Mouse (Mus musculus): ENCODE data around the gene Mefv.
"Not testable (repeated sequence)": the region's sequence is repeated elsewhere in the genome, so short reads cannot be mapped to it uniquely, and the experiment has no call there.

The Mefv gene

DNA sequence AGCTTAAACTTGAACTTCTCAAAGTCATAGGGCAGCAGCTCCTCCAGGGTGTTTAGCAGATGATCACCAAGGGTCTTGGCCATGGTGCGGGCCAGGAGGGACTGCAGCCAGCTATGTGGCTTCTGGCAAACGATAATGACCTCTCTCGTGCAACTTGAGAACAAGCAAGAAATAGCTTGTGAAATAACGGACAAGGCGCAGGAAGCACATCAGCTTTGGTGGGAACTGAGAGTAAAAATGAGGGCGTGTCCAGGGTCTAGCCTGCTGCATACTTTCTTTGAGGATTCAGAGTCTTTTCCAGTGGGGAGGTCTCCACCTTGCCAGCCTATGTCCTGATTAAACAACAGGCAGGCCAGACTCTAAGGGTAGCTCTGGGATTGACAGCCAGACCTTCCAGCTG is at the start of gene Mefv:
Gene Mefv, minus strand, starts transcription at position 118 of the 400 bp plus-strand sequence.
- DNase-seq: no peak

DNA sequence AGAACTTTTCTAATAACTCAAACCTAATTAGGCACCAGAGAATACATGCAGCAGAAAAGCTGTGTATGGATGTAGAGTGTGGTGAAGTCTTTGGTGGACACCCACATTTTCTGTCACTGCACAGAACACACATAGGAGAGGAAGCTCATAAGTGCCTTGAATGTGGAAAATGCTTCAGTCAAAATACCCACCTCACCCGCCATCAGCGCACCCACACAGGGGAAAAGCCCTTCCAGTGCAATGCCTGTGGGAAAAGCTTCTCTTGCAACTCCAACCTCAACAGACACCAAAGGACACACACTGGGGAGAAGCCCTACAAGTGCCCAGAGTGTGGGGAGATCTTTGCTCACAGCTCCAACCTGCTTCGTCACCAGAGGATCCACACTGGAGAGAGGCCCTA is 31.1 kb upstream of the Mefv start:
- no peak for DNase-seq

DNA sequence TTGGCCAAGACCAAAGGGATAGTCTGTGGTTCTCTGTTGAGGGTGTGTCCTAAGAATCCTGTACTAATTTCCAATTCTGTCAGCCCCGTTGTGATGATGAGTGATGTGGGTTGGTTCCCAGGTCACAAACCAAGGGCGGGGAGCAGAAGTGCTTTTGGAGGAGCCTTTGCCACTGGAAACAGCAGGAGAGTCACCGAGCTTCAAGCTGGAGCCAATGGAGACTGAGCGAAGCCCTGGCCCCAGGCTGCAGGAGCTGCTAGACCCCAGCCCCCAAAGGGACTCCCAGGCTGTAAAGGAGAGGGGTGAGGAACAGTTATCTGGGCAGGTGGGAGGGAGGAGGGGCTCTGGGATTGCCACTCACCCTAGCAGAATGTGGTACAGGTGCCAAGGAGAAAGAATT is 27.8 kb upstream of the Mefv start:
- DNase-seq: no peak

DNA sequence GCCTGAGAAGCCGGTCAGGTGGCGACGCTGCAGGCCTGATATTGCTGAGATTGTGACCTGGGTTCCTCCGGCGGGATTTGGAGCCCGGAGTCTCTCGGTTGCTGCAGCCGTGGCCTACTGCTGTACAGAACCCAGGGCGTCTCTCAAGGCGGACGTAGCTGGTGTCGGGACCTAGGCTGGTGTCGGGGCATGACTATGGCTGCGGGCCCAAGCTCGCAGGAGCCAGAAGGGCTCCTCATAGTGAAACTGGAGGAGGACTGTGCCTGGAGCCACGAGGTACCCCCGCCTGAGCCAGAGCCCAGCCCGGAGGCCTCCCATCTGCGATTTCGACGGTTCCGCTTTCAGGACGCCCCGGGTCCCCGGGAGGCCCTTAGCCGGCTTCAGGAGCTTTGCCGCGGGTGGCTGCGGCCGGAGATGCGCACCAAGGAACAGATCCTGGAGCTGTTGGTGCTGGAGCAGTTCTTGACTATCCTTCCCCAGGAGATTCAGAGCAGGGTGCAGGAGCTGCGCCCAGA is 26.3 kb upstream of the Mefv start:
- DNase-seq: no peak

DNA sequence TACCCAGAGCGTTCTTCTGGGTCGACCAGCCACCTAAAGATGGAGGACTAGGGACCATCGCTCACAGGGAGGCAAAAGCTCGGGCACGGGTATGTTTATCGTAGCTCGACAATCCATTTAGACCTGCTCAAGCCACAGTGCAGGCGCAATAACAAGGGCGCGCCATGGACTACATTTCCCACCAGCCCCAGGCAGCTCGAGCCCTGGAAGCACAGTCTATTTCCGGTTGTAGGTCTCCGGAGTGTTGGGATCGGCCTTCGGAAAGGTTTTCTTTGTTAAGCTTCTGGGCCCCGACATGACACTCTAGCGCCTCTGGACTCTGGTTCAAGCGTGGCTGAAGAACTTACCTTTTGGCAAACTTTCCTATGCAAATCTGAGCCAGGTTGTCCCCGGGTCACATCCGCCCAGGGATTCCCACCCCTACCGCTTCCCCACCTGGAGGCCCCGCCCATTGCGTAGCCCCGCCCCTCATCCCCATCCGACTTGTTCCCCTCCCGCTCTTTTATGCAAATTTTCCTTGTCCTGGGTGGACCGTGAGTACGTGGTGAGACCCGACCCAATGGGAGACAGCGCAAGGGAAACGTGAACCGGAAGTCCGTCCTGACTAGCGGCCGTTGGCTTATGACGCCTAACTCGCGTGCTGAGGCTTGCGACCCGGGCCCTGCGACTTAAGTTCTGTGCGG is 25.7 kb upstream of the Mefv start, which contains the start of gene Zfp263:
Gene Zfp263, plus strand, starts transcription at position 591 of the 683 bp plus-strand sequence.
- DNase-seq: peak; percentile 89

DNA sequence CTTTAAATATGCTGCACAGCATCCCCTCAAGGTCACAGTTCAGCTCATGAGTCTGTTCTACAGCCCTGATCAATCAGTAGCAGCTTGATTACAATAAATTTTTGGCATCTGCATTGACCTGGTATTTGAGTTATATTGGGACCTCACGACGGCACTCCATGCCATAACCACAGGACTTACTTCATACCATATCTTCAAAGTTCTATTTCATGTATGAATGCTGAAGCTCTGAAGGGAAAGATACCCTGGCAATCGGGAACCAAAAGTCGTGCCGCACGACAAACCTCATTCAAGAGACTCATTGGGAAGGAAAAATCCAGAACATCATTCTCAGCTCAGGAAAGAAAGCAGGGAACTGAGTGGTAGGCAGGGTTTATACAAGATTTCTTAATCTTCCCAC is 24.6 kb upstream of the Mefv start:
- DNase-seq: no peak

DNA sequence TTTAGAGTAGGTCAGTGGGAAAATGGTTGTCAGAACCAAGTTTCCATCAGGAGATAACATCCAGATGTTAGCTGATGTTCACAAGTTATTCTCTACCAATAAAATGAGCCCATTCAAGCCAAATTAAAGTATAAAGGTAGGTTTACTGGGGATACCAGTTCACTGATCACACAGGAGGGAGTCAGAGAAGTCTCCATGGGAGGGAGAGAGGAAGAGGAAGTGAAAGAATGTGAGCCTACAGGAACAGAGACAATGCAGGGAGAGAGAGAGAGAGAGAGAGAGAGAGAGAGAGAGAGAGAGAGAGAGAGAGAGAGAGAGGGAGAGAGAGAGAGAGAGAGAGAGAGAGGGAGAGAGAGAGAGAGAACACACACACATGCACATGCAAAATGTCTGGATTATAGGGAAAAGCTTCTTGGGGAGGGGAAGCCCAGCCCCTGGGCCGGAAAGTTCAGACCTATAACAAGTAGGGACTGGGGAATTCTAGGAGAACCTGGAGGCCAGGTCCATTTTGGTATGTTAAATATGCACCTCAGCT is 15.4 kb upstream of the Mefv start:
- DNase-seq: no peak

DNA sequence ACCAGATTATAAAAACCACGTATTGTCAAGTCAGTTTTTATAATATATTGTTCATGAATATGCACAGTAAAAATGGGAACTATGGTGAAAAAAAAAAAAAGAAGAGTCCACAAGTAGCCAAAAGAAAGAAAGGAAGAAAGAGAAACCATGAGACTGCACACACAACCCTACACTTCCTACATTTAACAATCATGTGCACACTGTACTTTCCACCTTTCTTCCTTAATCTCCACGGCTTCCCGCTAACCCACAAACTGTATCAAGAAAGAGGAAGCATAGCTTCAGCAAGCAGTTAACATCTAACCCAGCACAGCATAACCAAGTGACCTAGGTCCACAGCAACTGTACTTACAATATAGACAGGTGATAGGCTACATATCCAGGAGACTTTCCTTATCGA is 14.7 kb upstream of the Mefv start:
- no peak for DNase-seq

DNA sequence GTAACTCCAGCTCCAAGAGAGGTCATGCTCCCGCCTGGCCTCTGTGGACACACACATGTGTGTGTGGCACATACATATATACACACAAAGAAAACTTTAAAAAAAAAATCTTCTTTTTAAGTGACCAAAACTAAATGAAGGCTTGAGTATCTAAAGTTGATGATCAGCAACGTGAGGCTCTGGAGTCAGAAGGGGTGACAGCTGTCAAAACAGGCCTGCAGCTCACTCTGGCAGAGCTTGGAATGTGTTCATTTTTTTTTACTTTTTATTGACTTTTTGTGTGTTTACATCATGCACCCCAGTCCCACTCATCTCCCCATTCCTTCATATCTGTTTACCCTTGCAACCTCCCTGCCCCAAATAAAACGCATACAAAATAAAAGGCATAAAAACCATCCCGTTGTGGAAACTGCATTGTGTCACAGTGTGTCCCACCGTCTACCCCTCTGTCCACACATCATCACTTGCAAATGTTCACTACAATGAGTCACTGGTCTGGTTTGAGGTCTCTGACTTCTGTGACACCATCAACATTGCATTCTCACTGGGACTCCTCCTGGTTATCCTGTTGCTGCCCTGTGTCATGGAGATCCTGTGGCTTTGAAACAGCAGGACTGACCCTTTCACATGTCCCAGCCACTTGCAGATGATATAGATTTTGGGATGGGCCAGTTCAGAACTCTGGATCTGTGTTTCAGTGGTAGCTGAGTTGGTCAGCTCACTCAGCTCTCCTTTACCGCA is 10.3 kb upstream of the Mefv start:
- no peak for DNase-seq

DNA sequence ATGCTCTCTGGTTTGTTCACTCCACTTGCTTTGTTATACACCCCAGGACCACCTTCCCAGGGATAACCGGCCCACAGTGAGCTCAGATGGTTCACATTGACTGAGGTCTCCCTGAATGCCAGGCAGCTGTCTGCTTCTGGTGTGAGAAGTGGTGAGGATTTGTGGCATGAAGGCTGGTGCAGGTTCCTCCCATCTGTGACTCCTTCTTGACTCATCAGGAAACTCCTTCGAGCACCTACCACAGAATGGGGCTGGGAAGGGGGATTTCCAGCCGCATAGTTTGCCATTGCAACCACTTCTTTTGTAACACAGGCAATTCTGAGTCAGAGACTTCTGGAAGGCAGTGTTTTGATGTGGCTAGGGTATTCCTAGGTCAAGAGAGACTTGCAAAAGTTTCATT is 5.3 kb upstream of the Mefv start:
- no peak for DNase-seq

DNA sequence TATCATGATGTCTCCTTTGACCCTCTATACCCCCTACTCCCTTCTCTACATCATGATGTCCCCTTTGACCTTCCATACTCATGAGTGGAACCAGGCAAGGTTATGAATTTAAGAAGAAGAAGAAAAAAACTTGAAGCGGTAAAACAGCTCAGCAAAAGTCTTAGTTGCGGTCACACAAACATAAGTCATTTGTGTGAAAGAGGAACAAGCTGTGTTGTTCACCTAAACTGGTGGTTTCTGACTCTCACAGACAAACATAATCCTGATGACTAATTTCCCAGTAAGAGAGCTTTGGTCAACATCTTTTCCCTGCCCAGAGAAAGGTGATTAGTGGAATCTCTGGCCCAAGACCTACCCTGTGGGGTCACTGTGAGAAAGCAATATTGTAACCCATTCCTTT is 3.2 kb downstream of the Mefv start:
- DNase-seq: no peak

DNA sequence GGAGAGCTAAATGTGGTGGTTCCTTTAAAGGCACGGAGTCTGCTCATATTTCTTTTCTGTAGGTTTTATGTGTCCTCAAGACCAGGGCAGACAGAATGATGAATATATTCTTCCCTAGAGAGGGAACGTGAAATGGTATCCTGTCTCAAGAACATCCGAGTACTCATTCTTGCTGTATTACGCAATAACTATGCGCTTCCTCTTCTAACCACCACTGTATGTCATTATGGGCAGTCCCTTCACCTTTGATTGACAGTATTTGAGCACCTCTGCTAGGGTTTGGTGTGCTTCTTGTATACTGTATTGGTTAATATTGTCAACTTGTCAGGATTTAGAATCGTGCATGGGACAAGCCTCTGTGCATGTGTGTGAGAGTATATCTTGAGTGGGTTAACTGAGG is 11.2 kb downstream of the Mefv start:
- DNase-seq: no peak

DNA sequence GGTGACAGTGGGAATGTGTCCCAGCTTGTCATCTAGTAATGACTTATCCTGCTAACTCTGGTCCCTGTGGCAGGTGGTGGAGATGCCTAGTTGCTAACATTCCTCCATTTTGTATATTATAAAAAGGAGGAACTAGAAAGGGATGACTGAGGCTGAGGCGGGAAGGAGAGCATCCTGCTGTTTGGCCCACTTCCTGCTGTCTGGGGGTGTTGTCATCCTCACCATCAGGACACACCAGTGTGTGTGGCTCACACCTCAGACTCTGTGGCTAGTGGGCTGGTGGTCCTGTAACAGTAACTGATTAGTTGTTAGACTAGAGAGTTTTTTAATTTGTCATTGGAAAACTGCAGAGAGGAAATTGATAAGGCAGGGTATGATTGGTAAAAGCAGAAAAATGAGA is 17.0 kb downstream of the Mefv start:
- DNase-seq: no peak

DNA sequence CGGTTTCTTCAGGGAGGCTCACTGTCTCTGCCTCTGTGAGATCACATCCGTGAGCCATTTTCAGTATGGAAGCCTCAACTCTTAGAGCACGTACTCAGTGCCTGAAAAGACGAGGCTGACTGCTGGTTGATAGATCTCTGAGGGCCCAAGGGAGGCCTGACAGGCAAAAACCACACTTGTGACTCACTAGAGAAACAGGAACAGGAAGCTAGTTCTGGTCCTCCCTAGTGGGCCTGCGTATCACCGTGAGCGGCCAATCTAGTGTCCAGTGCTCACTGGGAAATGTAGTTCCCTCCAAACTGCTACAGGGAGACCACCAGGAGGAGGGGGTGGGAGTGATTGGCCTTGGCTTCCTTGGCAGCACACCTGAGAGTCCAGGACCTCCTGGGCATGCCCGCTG is 18.6 kb downstream of the Mefv start:
- no peak for DNase-seq

DNA sequence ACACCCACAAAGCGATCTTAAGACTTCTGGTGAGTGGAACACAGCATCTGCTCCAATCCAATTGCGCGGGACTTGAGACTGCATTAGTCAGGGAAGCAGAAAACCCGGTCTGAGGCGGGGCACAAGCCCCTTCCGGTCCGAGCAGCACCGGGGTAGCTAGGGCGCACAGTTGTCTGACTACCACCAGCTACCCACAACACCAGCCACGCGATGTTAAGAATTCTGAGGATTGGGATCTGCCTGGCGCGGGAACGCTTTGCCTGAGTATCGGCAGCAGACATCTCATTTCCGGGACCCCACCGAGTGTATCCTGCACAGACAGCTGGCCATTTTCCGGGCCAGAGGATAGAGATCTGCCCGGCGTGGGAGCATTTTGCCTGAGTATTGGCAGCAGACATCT is 28.3 kb downstream of the Mefv start:
- DNase-seq: not testable (repeated sequence)
